Mouse (Mus musculus) MEL (cell line): Measurements from ENCODE around the gene Cbarp.

Experiments
- GABPA ChIP-seq: IDR thresholded peaks from 2 replicates; pipeline ENCODE4 v1.6.1; 2012; ENCODE audit warnings: low read depth, mild to moderate bottlenecking, inconsistent platforms, low read length, improper control_type of control experiment, moderate library complexity
- MAZ ChIP-seq: IDR thresholded peaks from 2 replicates; pipeline ENCODE4 v1.6.1; 2012; ENCODE audit warnings: low read depth, mild to moderate bottlenecking, inconsistent platforms, low read length, improper control_type of control experiment
- POLR2AphosphoS2 ChIP-seq: IDR thresholded peaks from 2 replicates; pipeline ENCODE4 v1.6.1; 2011; ENCODE audit warnings: low read length, improper control_type of control experiment

GRCm38 (mm10) chr10:80173358-80173757 is 32.7 kb upstream of the Cbarp start:
- no peak for TF ChIP-seq GABPA
- no peak; the same call in 1 of the 2 replicates for TF ChIP-seq MAZ
- no peak for TF ChIP-seq POLR2AphosphoS2
